Mouse (Mus musculus): ENCODE measurements around the gene Pdilt.

The Pdilt gene

GRCm38 (mm10) chr7:119490041-119490780 is 33.1 kb downstream of the Pdilt start:
- CTCF ChIA-PET = no interaction called here

- CTCF ChIA-PET = no interaction called here
These were observed 36.6 kb downstream of the Pdilt start for GRCm38 (mm10) chr7:119486683-119487082.

- CTCF ChIA-PET = no interaction called here
These were observed 39.1 kb downstream of the Pdilt start for GRCm38 (mm10) chr7:119484154-119484553.

- CTCF ChIA-PET = no interaction called here
These were observed 44.0 kb downstream of the Pdilt start, which contains the start of gene Umod for GRCm38 (mm10) chr7:119479256-119479655. Gene Umod (minus strand): TSS chr7:119479282.

GRCm38 (mm10) chr7:119476500-119477389 is 46.5 kb downstream of the Pdilt start:
- CTCF ChIA-PET = no interaction called here

GRCm38 (mm10) chr7:119459185-119459584 is 64.1 kb downstream of the Pdilt start, which contains the start of gene Gp2:
Gene Gp2 (minus strand): TSS chr7:119459285.
- CTCF ChIA-PET = no interaction called here

- CTCF ChIA-PET = no interaction called here
These were observed 69.1 kb downstream of the Pdilt start for GRCm38 (mm10) chr7:119454192-119454591.

- CTCF ChIA-PET = no interaction called here
These were observed 79.4 kb downstream of the Pdilt start for GRCm38 (mm10) chr7:119443849-119444248.

GRCm38 (mm10) chr7:119441938-119442337 is 81.4 kb downstream of the Pdilt start:
- CTCF ChIA-PET = no interaction called here
